Mouse (Mus musculus): ENCODE results near the gene Mup16.
"Not testable (repeated sequence)": the region's sequence is repeated elsewhere in the genome, so short reads cannot be mapped to it uniquely, and the experiment has no call there.

The Mup16 gene

DNA sequence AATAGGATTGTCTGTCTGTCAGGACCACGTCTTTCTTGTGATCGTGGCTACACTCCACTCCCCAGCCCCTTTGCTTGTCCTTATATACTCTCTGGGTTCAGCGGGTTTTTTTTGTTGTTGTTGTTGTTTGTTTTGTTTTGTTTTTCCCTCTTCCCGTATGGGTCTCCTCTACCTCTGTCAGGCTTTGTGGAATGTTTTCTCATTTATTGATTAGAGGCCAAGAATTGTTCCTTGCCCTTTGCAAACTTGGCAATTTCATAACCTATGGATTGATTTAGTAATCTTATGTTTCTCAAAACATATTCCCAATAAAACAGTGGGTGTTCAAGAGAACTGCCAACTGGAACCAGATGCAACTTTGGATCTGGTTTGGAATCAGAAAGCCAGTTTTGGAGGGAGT, at the start of gene Mup16:
Mup16 (minus strand) TSS at position 101 of the 400 bp plus-strand sequence.
- not testable (repeated sequence) for DNase-seq (ENCODE audit: low read depth, low spot score)

GRCm38 (mm10) chr4:61555887-61556286, 36.6 kb upstream of the Mup16 start:
- DNase-seq (ENCODE audit: low read depth, low spot score), result peak; percentile 16
